Mouse (Mus musculus) hindbrain, embryonic 16.5 days (tissue): ENCODE results near the gene Hnf1b. TPM values are rescaled to one million over a fixed set of nuclear protein-coding genes. Genes with fewer than 3 reads are reported as not detected.

Experiments used
- ATAC-seq: fragments of 200-750 bp; cut with Nextera tagmentation; 2 replicates; pipeline ENCODE4 v1.8.0; 2017; ENCODE audit warnings: moderate TSS enrichment, moderate library complexity
- H3K27ac ChIP-seq: fragments of 300-500 bp; sonication (generic); 2 replicates; pipeline ENCODE4 v1.5.1; 2014; ENCODE audit warnings: low read depth, mild to moderate bottlenecking, control low read depth, low read length, moderate library complexity
- H3K27me3 ChIP-seq: fragments of 300-500 bp; sonication (generic); replicated peaks from 2 replicates; pipeline ENCODE4 v1.6.1; 2014; ENCODE audit warnings: low read length; ENCODE audit not compliant: control insufficient read depth, insufficient read depth
- H3K36me3 ChIP-seq: fragments of 300-500 bp; sonication (generic); 2 replicates; pipeline ENCODE4 v1.6.1; 2014; ENCODE audit warnings: mild to moderate bottlenecking, low read length, moderate library complexity, mixed read lengths; ENCODE audit not compliant: control insufficient read depth, insufficient read depth
- H3K4me1 ChIP-seq: fragments of 300-500 bp; sonication (generic); 2 replicates; pipeline ENCODE4 v1.6.1; 2014; ENCODE audit warnings: low read depth, low read length; ENCODE audit not compliant: control insufficient read depth, insufficient read depth
- H3K4me2 ChIP-seq: fragments of 300-500 bp; sonication (generic); 2 replicates; pipeline ENCODE4 v1.6.1; 2014; ENCODE audit warnings: mild to moderate bottlenecking, low read length, control low read depth, moderate library complexity
- H3K4me3 ChIP-seq: fragments of 300-500 bp; sonication (generic); 2 replicates; pipeline ENCODE4 v1.5.1; 2014; ENCODE audit warnings: mild to moderate bottlenecking, low read length, control low read depth, moderate library complexity
- H3K9ac ChIP-seq: fragments of 300-500 bp; sonication (generic); 2 replicates; pipeline ENCODE4 v1.6.1; 2014; ENCODE audit warnings: low read depth, mild to moderate bottlenecking, control low read depth, low read length, moderate library complexity
- H3K9me3 ChIP-seq: fragments of 300-500 bp; sonication (generic); 2 replicates; pipeline ENCODE4 v1.6.1; 2014; ENCODE audit warnings: mild to moderate bottlenecking, low read length, moderate library complexity; ENCODE audit not compliant: control insufficient read depth
- WGBS: fragments of 180-500 bp; shearing (Covaris S2); extraction: QIAGEN DNeasy Blood & Tissue Kit; methylation state at CpG from one replicate; pipeline ENCODE4 v1.1.7; 2014; 5-methylcytosine and 5-hydroxymethylcytosine counted together
- polyA plus RNA-seq: library from polyadenylated mRNA; unstranded; fragments of >200 nt; fragmentation: Nextera tagmentation; extraction: Ambion mirVana; gene quantifications from 2 replicates; pipeline ENCODE4 v1.2.1, GENCODE M21; 2015

The Hnf1b gene
- polyA plus RNA-seq, 1 experiment from 2014 or later: 0.33 TPM

- WGBS: 92% methylated on average over 3 of the region's 3 CpGs
- Histone ChIP-seq H3K9me3 (no peaks in the 10 kb centered on the region), H3K36me3 (no peaks in the 10 kb centered on the region), H3K9ac (no peak overlapping the region), H3K4me3 (no peak overlapping the region), H3K4me1 (no peaks in the 10 kb centered on the region), H3K27me3 (no peaks in the 10 kb centered on the region), H3K27ac (no peak overlapping the region), H3K4me2 (no peak overlapping the region)
- no peak for ATAC-seq
These were observed 52.9 kb downstream of the Hnf1b start for GRCm38 (mm10) chr11:83902812-83903211.

GRCm38 (mm10) chr11:83905756-83906155 is 55.9 kb downstream of the Hnf1b start:
- no peaks in the 10 kb centered on the region for H3K9me3 ChIP-seq
- H3K4me3 ChIP-seq: no peak overlapping the region
- no peaks in the 10 kb centered on the region for H3K36me3 ChIP-seq
- H3K4me2 ChIP-seq: no peak overlapping the region
- H3K9ac ChIP-seq: no peak overlapping the region
- H3K27ac ChIP-seq: no peak overlapping the region
- no peak for ATAC-seq
- 59% methylated on average over 5 of the region's 5 CpGs for WGBS
- H3K4me1 ChIP-seq: no peaks in the 10 kb centered on the region
- H3K27me3 ChIP-seq: no peaks in the 10 kb centered on the region

- no peaks in the 10 kb centered on the region for H3K36me3 ChIP-seq
- no peak overlapping the region for H3K4me3 ChIP-seq
- no peaks in the 10 kb centered on the region for H3K4me1 ChIP-seq
- H3K9me3 ChIP-seq: no peaks in the 10 kb centered on the region
- no peak overlapping the region for H3K9ac ChIP-seq
- H3K4me2 ChIP-seq: no peak overlapping the region
- H3K27me3 ChIP-seq: no peaks in the 10 kb centered on the region
- 19% methylated on average over 7 of the region's 7 CpGs for WGBS
- H3K27ac ChIP-seq: no peak overlapping the region
- ATAC-seq: no peak
These were observed 58.5 kb downstream of the Hnf1b start for GRCm38 (mm10) chr11:83908376-83908775.

GRCm38 (mm10) chr11:83913824-83914311 is 64.0 kb downstream of the Hnf1b start:
- no peak for ATAC-seq
- H3K27me3 ChIP-seq: no peaks in the 10 kb centered on the region
- H3K9me3 ChIP-seq: no peaks in the 10 kb centered on the region
- no peaks in the 10 kb centered on the region for H3K36me3 ChIP-seq
- no peak overlapping the region for H3K9ac ChIP-seq
- H3K4me3 ChIP-seq: no peak overlapping the region
- 73% methylated on average over 8 of the region's 8 CpGs for WGBS
- no peak overlapping the region for H3K27ac ChIP-seq
- H3K4me1 ChIP-seq: no peaks in the 10 kb centered on the region
- H3K4me2 ChIP-seq: no peak overlapping the region

GRCm38 (mm10) chr11:83914501-83914900 is 64.6 kb downstream of the Hnf1b start:
- no peak overlapping the region for H3K9ac ChIP-seq
- H3K27me3 ChIP-seq: no peaks in the 10 kb centered on the region
- H3K4me1 ChIP-seq: no peaks in the 10 kb centered on the region
- ATAC-seq: no peak
- no peaks in the 10 kb centered on the region for H3K9me3 ChIP-seq
- no peak overlapping the region for H3K4me3 ChIP-seq
- H3K4me2 ChIP-seq: no peak overlapping the region
- H3K27ac ChIP-seq: no peak overlapping the region
- H3K36me3 ChIP-seq: no peaks in the 10 kb centered on the region
- 88% methylated on average over 4 of the region's 4 CpGs for WGBS

GRCm38 (mm10) chr11:83922600-83922999 is 72.7 kb downstream of the Hnf1b start:
- 74% methylated on average over 2 of the region's 2 CpGs for WGBS
- Histone ChIP-seq H3K27me3 (0 out of 2 replicates have a peak, but pooled peaks cover 2% of the 10 kb centered on the region), H3K36me3 (no peaks in the 10 kb centered on the region), H3K9me3 (no peaks in the 10 kb centered on the region), H3K9ac (no peak overlapping the region), H3K4me2 (no peak overlapping the region), H3K4me3 (no peak overlapping the region), H3K4me1 (no peaks in the 10 kb centered on the region), H3K27ac (no peak overlapping the region)
- ATAC-seq: no peak

- H3K4me3 ChIP-seq: no peak overlapping the region
- ATAC-seq: no peak
These were observed 77.2 kb downstream of the Hnf1b start for GRCm38 (mm10) chr11:83927097-83927496.

GRCm38 (mm10) chr11:83932506-83933106 is 82.7 kb downstream of the Hnf1b start:
- H3K27ac ChIP-seq: no peak overlapping the region
- ATAC-seq: no peak
- H3K4me2 ChIP-seq: no peak overlapping the region
- no peaks in the 10 kb centered on the region for H3K36me3 ChIP-seq
- H3K4me3 ChIP-seq: no peak overlapping the region
- H3K4me1 ChIP-seq: no peaks in the 10 kb centered on the region
- H3K9me3 ChIP-seq: no peaks in the 10 kb centered on the region
- no peak overlapping the region for H3K9ac ChIP-seq
- 83% methylated on average over 10 of the region's 10 CpGs for WGBS
- H3K27me3 ChIP-seq: peaks cover 2% of the 10 kb centered on the region; the same call in 1 of the 2 replicates

More at GRCm38 (mm10) chr11:83927097-83927496, 77.2 kb downstream of the Hnf1b start:
- Histone ChIP-seq H3K27ac (no peak overlapping the region), H3K4me1 (no peaks in the 10 kb centered on the region), H3K9me3 (no peaks in the 10 kb centered on the region), H3K9ac (no peak overlapping the region), H3K27me3 (0 out of 2 replicates have a peak, but pooled peaks cover 2% of the 10 kb centered on the region), H3K36me3 (no peaks in the 10 kb centered on the region), H3K4me2 (no peak overlapping the region)
- 56% methylated on average over 3 of the region's 3 CpGs for WGBS

- Histone ChIP-seq H3K4me1 (no peaks in the 10 kb centered on the region), H3K9ac (no peak overlapping the region), H3K9me3 (no peaks in the 10 kb centered on the region), H3K27me3 (peaks cover 3% of the 10 kb centered on the region; the same call in 1 of the 2 replicates), H3K4me2 (no peak overlapping the region), H3K36me3 (no peaks in the 10 kb centered on the region), H3K27ac (no peak overlapping the region), H3K4me3 (no peak overlapping the region)
- no peak for ATAC-seq
- 88% methylated on average over 4 of the region's 4 CpGs for WGBS
These were observed 83.5 kb downstream of the Hnf1b start for GRCm38 (mm10) chr11:83933376-83933775.
